Mouse (Mus musculus): Measurements from ENCODE around the gene Nrxn2.

DNA sequence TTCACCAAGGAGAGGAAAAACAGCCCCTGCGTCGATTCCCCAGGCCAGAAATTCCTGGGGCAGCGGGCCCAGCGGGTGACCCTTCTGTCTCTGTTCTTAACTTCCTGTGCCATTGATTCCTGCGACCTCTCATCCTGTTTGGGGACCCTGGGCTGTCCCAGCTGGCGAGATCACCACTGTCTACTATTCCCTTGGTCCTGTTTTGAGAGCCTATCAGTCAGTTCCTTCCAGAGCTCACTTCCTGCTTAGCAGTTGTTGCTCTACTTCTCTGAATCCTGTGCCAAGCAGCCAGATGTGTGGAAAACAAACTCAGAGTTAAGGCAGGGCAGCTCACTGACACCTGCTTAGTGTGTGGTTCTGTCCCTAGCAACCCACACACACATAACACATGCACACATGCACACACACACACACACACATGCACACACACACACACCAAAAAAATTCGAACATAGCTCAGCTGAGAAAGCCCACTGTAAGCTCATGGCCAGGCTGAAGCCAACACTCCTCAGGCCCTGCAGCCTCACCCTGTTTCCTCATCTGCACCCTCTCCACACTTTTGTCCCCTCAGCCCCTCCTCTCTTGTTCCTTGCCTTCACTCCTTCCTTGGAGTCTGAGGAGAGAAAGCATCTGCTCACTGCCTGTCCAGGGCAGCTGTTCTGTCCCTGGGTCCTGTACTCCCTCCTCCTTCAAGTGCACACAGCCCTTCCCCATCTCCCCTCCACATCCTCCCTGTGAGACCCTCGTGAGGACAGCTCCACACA, 135.5 kb downstream of the Nrxn2 start:
- TF ChIP-seq POLR2A (IDR thresholded peaks at IDR 0.05; ENCODE audit: low read depth, low read length) (no peak), CTCF (conservative IDR thresholded peaks at IDR 0.05; ENCODE audit: insufficient read depth, insufficient read length, low read depth, low read length) (no peak)
